Mouse (Mus musculus): Measurements from ENCODE around the gene Zbtb20. TPM values are rescaled to one million over a fixed set of nuclear protein-coding genes. Genes with fewer than 3 reads are reported as not detected.

Zbtb20 gene
- polyA plus RNA-seq, 1 experiment from 2014 or later = 35.1 TPM

- H3K27me3 ChIP-seq (ENCODE audit: control insufficient read depth, insufficient read depth, low read length) = no peaks in the 10 kb centered on the region
- no peak overlapping the region for H3K4me2 ChIP-seq (replicated peaks; ENCODE audit: low read depth, low read length)
- H3K9me3 ChIP-seq (ENCODE audit: control insufficient read depth, low read depth, low read length) = no peaks in the 10 kb centered on the region
- no peak overlapping the region for H3K27ac ChIP-seq (ENCODE audit: low read length)
- H3K36me3 ChIP-seq (ENCODE audit: control insufficient read depth, insufficient read depth, low read length) = no peaks in the 10 kb centered on the region
- no peak overlapping the region for H3K9ac ChIP-seq (replicated peaks; ENCODE audit: low read depth, low read length)
- ATAC-seq (ENCODE audit: insufficient number of reproducible peaks, insufficient read depth, low FRiP score, low read depth) = no peak
- 22% methylated on average over 2 of the region's 2 CpGs for whole genome bisulfite sequencing
- no peaks in the 10 kb centered on the region for H3K4me1 ChIP-seq (ENCODE audit: control insufficient read depth, insufficient read depth, low read length)
- H3K4me3 ChIP-seq (ENCODE audit: low read depth, low read length) = no peak overlapping the region
Observed at GRCm38 (mm10) chr16:43253077-43253476, 377.4 kb downstream of the Zbtb20 start.

GRCm38 (mm10) chr16:43253746-43254145 lies 378.1 kb downstream of the Zbtb20 start:
- Histone ChIP-seq H3K27ac (ENCODE audit: low read length) (no peak overlapping the region), H3K4me3 (ENCODE audit: low read depth, low read length) (no peak overlapping the region), H3K4me2 (replicated peaks; ENCODE audit: low read depth, low read length) (no peak overlapping the region), H3K9me3 (ENCODE audit: control insufficient read depth, low read depth, low read length) (no peaks in the 10 kb centered on the region), H3K36me3 (ENCODE audit: control insufficient read depth, insufficient read depth, low read length) (no peaks in the 10 kb centered on the region), H3K9ac (replicated peaks; ENCODE audit: low read depth, low read length) (no peak overlapping the region), H3K27me3 (ENCODE audit: control insufficient read depth, insufficient read depth, low read length) (no peaks in the 10 kb centered on the region), H3K4me1 (ENCODE audit: control insufficient read depth, insufficient read depth, low read length) (no peaks in the 10 kb centered on the region)
- 89% methylated on average over 4 of the region's 4 CpGs for WGBS
- no peak for ATAC-seq (ENCODE audit: insufficient number of reproducible peaks, insufficient read depth, low FRiP score, low read depth)

- 91% methylated on average over 3 of the region's 3 CpGs for WGBS
- Histone ChIP-seq H3K27me3 (ENCODE audit: control insufficient read depth, insufficient read depth, low read length) (no peaks in the 10 kb centered on the region), H3K27ac (ENCODE audit: low read length) (no peak overlapping the region), H3K4me2 (replicated peaks; ENCODE audit: low read depth, low read length) (no peak overlapping the region), H3K36me3 (ENCODE audit: control insufficient read depth, insufficient read depth, low read length) (no peaks in the 10 kb centered on the region), H3K4me3 (ENCODE audit: low read depth, low read length) (no peak overlapping the region), H3K9ac (replicated peaks; ENCODE audit: low read depth, low read length) (no peak overlapping the region), H3K9me3 (ENCODE audit: control insufficient read depth, low read depth, low read length) (no peaks in the 10 kb centered on the region), H3K4me1 (ENCODE audit: control insufficient read depth, insufficient read depth, low read length) (no peaks in the 10 kb centered on the region)
- no peak for ATAC-seq (ENCODE audit: insufficient number of reproducible peaks, insufficient read depth, low FRiP score, low read depth)
Observed at GRCm38 (mm10) chr16:43256191-43256899, 380.7 kb downstream of the Zbtb20 start.

DNA sequence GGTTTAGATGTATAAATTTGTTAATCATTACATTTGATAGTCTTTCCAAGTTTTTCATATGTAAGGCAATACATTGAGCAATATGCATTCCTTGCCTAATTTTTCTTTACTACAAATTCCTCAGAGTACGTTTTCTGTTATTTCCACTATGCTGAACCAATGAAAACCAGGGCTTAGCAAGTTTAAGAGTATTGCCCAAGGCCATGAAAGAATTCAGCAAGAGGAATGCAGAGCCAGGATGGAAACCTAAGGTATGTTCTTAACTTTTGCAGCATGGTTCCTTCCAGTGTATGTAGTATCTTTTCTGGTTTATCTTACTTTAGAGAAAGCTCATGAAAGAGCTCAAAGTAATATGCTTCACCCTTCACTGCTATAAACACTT lies 381.2 kb downstream of the Zbtb20 start:
- H3K27me3 ChIP-seq (ENCODE audit: control insufficient read depth, insufficient read depth, low read length) = no peaks in the 10 kb centered on the region
- 72% methylated on average over 1 of the region's 1 CpGs for WGBS
- no peak for ATAC-seq (ENCODE audit: insufficient number of reproducible peaks, insufficient read depth, low FRiP score, low read depth)
- no peaks in the 10 kb centered on the region for H3K36me3 ChIP-seq (ENCODE audit: control insufficient read depth, insufficient read depth, low read length)
- no peak overlapping the region for H3K9ac ChIP-seq (replicated peaks; ENCODE audit: low read depth, low read length)
- H3K4me1 ChIP-seq (ENCODE audit: control insufficient read depth, insufficient read depth, low read length) = no peaks in the 10 kb centered on the region
- no peak overlapping the region for H3K4me3 ChIP-seq (ENCODE audit: low read depth, low read length)
- H3K27ac ChIP-seq (ENCODE audit: low read length) = no peak overlapping the region
- H3K4me2 ChIP-seq (replicated peaks; ENCODE audit: low read depth, low read length) = no peak overlapping the region
- H3K9me3 ChIP-seq (ENCODE audit: control insufficient read depth, low read depth, low read length) = no peaks in the 10 kb centered on the region

- WGBS = 50% methylated on average over 1 of the region's 1 CpGs
Observed at GRCm38 (mm10) chr16:43259466-43259865, 383.8 kb downstream of the Zbtb20 start.

GRCm38 (mm10) chr16:43260862-43261261 lies 385.2 kb downstream of the Zbtb20 start:
- no peaks in the 10 kb centered on the region for H3K27me3 ChIP-seq (ENCODE audit: control insufficient read depth, insufficient read depth, low read length)
- no peak overlapping the region for H3K4me2 ChIP-seq (replicated peaks; ENCODE audit: low read depth, low read length)
- no peak overlapping the region for H3K27ac ChIP-seq (ENCODE audit: low read length)
- WGBS = 69% methylated on average over 2 of the region's 2 CpGs
- no peak overlapping the region for H3K9ac ChIP-seq (replicated peaks; ENCODE audit: low read depth, low read length)
- H3K36me3 ChIP-seq (ENCODE audit: control insufficient read depth, insufficient read depth, low read length) = no peaks in the 10 kb centered on the region
- no peaks in the 10 kb centered on the region for H3K4me1 ChIP-seq (ENCODE audit: control insufficient read depth, insufficient read depth, low read length)
- no peaks in the 10 kb centered on the region for H3K9me3 ChIP-seq (ENCODE audit: control insufficient read depth, low read depth, low read length)
- ATAC-seq (ENCODE audit: insufficient number of reproducible peaks, insufficient read depth, low FRiP score, low read depth) = no peak
- no peak overlapping the region for H3K4me3 ChIP-seq (ENCODE audit: low read depth, low read length)

More at GRCm38 (mm10) chr16:43259466-43259865, 383.8 kb downstream of the Zbtb20 start:
- Histone ChIP-seq H3K36me3 (ENCODE audit: control insufficient read depth, insufficient read depth, low read length) (no peaks in the 10 kb centered on the region), H3K4me1 (ENCODE audit: control insufficient read depth, insufficient read depth, low read length) (no peaks in the 10 kb centered on the region), H3K27me3 (ENCODE audit: control insufficient read depth, insufficient read depth, low read length) (no peaks in the 10 kb centered on the region), H3K9ac (replicated peaks; ENCODE audit: low read depth, low read length) (no peak overlapping the region), H3K27ac (ENCODE audit: low read length) (no peak overlapping the region), H3K4me2 (replicated peaks; ENCODE audit: low read depth, low read length) (no peak overlapping the region), H3K9me3 (ENCODE audit: control insufficient read depth, low read depth, low read length) (no peaks in the 10 kb centered on the region), H3K4me3 (ENCODE audit: low read depth, low read length) (no peak overlapping the region)
- ATAC-seq (ENCODE audit: insufficient number of reproducible peaks, insufficient read depth, low FRiP score, low read depth) = no peak

- Histone ChIP-seq H3K4me2 (replicated peaks; ENCODE audit: low read depth, low read length) (no peak overlapping the region), H3K4me3 (ENCODE audit: low read depth, low read length) (no peak overlapping the region), H3K9me3 (ENCODE audit: control insufficient read depth, low read depth, low read length) (no peaks in the 10 kb centered on the region), H3K27ac (ENCODE audit: low read length) (no peak overlapping the region), H3K9ac (replicated peaks; ENCODE audit: low read depth, low read length) (no peak overlapping the region), H3K36me3 (ENCODE audit: control insufficient read depth, insufficient read depth, low read length) (no peaks in the 10 kb centered on the region), H3K4me1 (ENCODE audit: control insufficient read depth, insufficient read depth, low read length) (no peaks in the 10 kb centered on the region), H3K27me3 (ENCODE audit: control insufficient read depth, insufficient read depth, low read length) (no peaks in the 10 kb centered on the region)
- 40% methylated on average over 2 of the region's 2 CpGs for WGBS
- no peak for ATAC-seq (ENCODE audit: insufficient number of reproducible peaks, insufficient read depth, low FRiP score, low read depth)
Observed at GRCm38 (mm10) chr16:43274057-43274595, 398.4 kb downstream of the Zbtb20 start.

GRCm38 (mm10) chr16:43276764-43277163 lies 401.1 kb downstream of the Zbtb20 start:
- H3K9me3 ChIP-seq (ENCODE audit: control insufficient read depth, low read depth, low read length) = no peaks in the 10 kb centered on the region; the same call in 1 of the 2 replicates
- H3K27me3 ChIP-seq (ENCODE audit: control insufficient read depth, insufficient read depth, low read length) = no peaks in the 10 kb centered on the region
- no peak overlapping the region for H3K9ac ChIP-seq (replicated peaks; ENCODE audit: low read depth, low read length)
- H3K4me2 ChIP-seq (replicated peaks; ENCODE audit: low read depth, low read length) = no peak overlapping the region
- no peak overlapping the region for H3K4me3 ChIP-seq (ENCODE audit: low read depth, low read length)
- ATAC-seq (ENCODE audit: insufficient number of reproducible peaks, insufficient read depth, low FRiP score, low read depth) = no peak
- 76% methylated on average over 4 of the region's 4 CpGs for WGBS
- H3K36me3 ChIP-seq (ENCODE audit: control insufficient read depth, insufficient read depth, low read length) = no peaks in the 10 kb centered on the region
- H3K27ac ChIP-seq (ENCODE audit: low read length) = no peak overlapping the region
- H3K4me1 ChIP-seq (ENCODE audit: control insufficient read depth, insufficient read depth, low read length) = no peaks in the 10 kb centered on the region

GRCm38 (mm10) chr16:43286319-43286718 lies 410.6 kb downstream of the Zbtb20 start:
- Histone ChIP-seq H3K4me3 (ENCODE audit: low read depth, low read length) (no peak overlapping the region), H3K9me3 (ENCODE audit: control insufficient read depth, low read depth, low read length) (no peaks in the 10 kb centered on the region; the same call in 1 of the 2 replicates), H3K4me1 (ENCODE audit: control insufficient read depth, insufficient read depth, low read length) (peaks cover 3% of the 10 kb centered on the region; the same call in 1 of the 2 replicates), H3K27ac (ENCODE audit: low read length) (no peak overlapping the region), H3K4me2 (replicated peaks; ENCODE audit: low read depth, low read length) (no peak overlapping the region), H3K36me3 (ENCODE audit: control insufficient read depth, insufficient read depth, low read length) (no peaks in the 10 kb centered on the region), H3K27me3 (ENCODE audit: control insufficient read depth, insufficient read depth, low read length) (no peaks in the 10 kb centered on the region), H3K9ac (replicated peaks; ENCODE audit: low read depth, low read length) (no peak overlapping the region)
- ATAC-seq (ENCODE audit: insufficient number of reproducible peaks, insufficient read depth, low FRiP score, low read depth) = no peak
- WGBS = 87% methylated on average over 1 of the region's 1 CpGs
